Mouse (Mus musculus) cortical plate, adult 2 months (tissue): Measurements from ENCODE around the gene Pla2g4c. TPM values are rescaled to one million over a fixed set of nuclear protein-coding genes. Genes with fewer than 3 reads are reported as not detected.

Experiments used
- H3K27ac ChIP-seq: fragments of 200-500 bp; 2 replicates; pipeline ENCODE4 v1.5.1; 2012; ENCODE audit warnings: low read length, control low read depth, inconsistent platforms; ENCODE audit not compliant: insufficient read depth
- H3K4me1 ChIP-seq: fragments of 200-500 bp; 2 replicates; pipeline ENCODE4 v1.6.1; 2011; ENCODE audit warnings: low read length; ENCODE audit not compliant: control insufficient read depth, insufficient read depth
- H3K4me3 ChIP-seq: fragments of 200-500 bp; 2 replicates; pipeline ENCODE4 v1.5.1; 2011; ENCODE audit warnings: mild to moderate bottlenecking, low read length, control low read depth; ENCODE audit not compliant: insufficient read depth
- CTCF ChIP-seq: fragments of 200-500 bp; IDR thresholded peaks from 2 replicates; pipeline ENCODE4 v1.5.1; 2011; ENCODE audit warnings: mild to moderate bottlenecking, control low read depth, low read length; ENCODE audit not compliant: insufficient read depth; ENCODE audit errors: extremely low read depth
- POLR2A ChIP-seq: fragments of 200-500 bp; IDR thresholded peaks from 2 replicates; pipeline ENCODE4 v1.6.1; 2011; ENCODE audit warnings: mild to moderate bottlenecking, low read length, control low read depth; ENCODE audit not compliant: insufficient read depth; ENCODE audit errors: extremely low read depth
- polyA plus RNA-seq: library from polyadenylated mRNA; depleted of rRNA; stranded (reverse); fragments of >200 nt; gene quantifications from 2 replicates; pipeline ENCODE4 v1.2.3, GENCODE M21; 2012; rRNA removed

Gene Pla2g4c
- polyA plus RNA-seq, 1 experiment, result 0.33 TPM

DNA sequence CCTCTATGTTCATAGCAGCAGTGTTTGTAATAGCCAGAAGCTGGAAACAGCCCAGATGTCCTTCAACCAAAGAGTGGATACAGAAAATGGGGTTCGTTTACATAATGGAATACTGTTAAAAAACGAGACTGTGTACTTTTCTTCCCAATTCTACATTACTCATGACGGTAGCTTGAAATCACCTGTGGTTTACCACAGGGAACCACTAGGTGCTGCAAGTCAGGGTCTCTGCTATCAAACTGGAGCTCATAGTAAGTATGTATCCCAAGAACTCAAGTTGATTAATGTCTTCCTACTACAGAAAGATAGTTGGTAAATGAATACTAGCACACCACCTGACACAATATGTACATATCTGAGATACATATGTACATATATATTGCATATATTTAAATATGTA is 3.0 kb upstream of the Pla2g4c start:
- no peak for TF ChIP-seq CTCF
- TF ChIP-seq POLR2A, result no peak
- no peaks in the 10 kb centered on the region for H3K4me1 ChIP-seq
- H3K27ac ChIP-seq, result no peak overlapping the region
- H3K4me3 ChIP-seq, result no peak overlapping the region

GRCm38 (mm10) chr7:13330575-13330974 is 6.1 kb downstream of the Pla2g4c start:
- no peaks in the 10 kb centered on the region for H3K4me1 ChIP-seq
- H3K27ac ChIP-seq, result no peak overlapping the region
- H3K4me3 ChIP-seq, result no peak overlapping the region
- TF ChIP-seq POLR2A (no peak), CTCF (no peak)

GRCm38 (mm10) chr7:13355943-13356342 is 31.5 kb downstream of the Pla2g4c start:
- Histone ChIP-seq H3K4me3 (no peak overlapping the region), H3K4me1 (no peaks in the 10 kb centered on the region), H3K27ac (no peak overlapping the region)
- no peak for TF ChIP-seq CTCF
- no peak for TF ChIP-seq POLR2A

- TF ChIP-seq POLR2A (no peak), CTCF (no peak)
- no peaks in the 10 kb centered on the region for H3K4me1 ChIP-seq
- no peak overlapping the region for H3K27ac ChIP-seq
- no peak overlapping the region for H3K4me3 ChIP-seq
Measured at GRCm38 (mm10) chr7:13380588-13380987, 56.1 kb downstream of the Pla2g4c start.

GRCm38 (mm10) chr7:13397832-13398231 is 73.4 kb downstream of the Pla2g4c start, which contains the start of gene Cabp5:
Cabp5 (plus strand) TSS chr7:13398132.
- Histone ChIP-seq H3K27ac (no peak within 1 kb of the TSS), H3K4me3 (no peak within 1 kb of the TSS), H3K4me1 (no peaks in the 10 kb centered on the region)
- TF ChIP-seq CTCF (no peak), POLR2A (no peak)

Other genes with a start within 250 kb of the Pla2g4c start
- gene Vmn1r85, start 229.5 kb upstream of the Pla2g4c start, polyA plus RNA-seq, result not detected in 2 replicates
- not detected in 2 replicates for gene Vmn1r86, start 204.7 kb upstream of the Pla2g4c start, polyA plus RNA-seq
- not detected in 2 replicates for gene Vmn1r87, start 184.5 kb upstream of the Pla2g4c start, polyA plus RNA-seq
- not detected in 2 replicates for gene Vmn1r88, start 165.1 kb upstream of the Pla2g4c start, polyA plus RNA-seq
- gene Vmn1r89, start 111.6 kb upstream of the Pla2g4c start, polyA plus RNA-seq, result not detected in 2 replicates
- 9.3 and 9.4 TPM in 2 replicates for gene Lig1, start 47.4 kb upstream of the Pla2g4c start, polyA plus RNA-seq
- gene Zswim9, start 45.9 kb upstream of the Pla2g4c start, polyA plus RNA-seq, result 8.5 and 8.6 TPM in 2 replicates
- 0.17 and 0.23 TPM in 2 replicates for gene Cabp5, start 73.5 kb downstream of the Pla2g4c start, polyA plus RNA-seq
- not detected in 2 replicates for gene Bsph1, start 126.2 kb downstream of the Pla2g4c start, polyA plus RNA-seq
- gene Bsph2, start 246.4 kb downstream of the Pla2g4c start, polyA plus RNA-seq, result not detected in 2 replicates